Mouse (Mus musculus): ENCODE measurements at regions not wholly inside any gene's neighbourhood (a gene's known extent, or its start where the extent isn't known, plus 50 kb on each side); places are given as distances from the start of the nearest gene placed in this dataset.
"Not testable (repeated sequence)": the region's sequence is repeated elsewhere in the genome, so short reads cannot be mapped to it uniquely, and the experiment has no call there.

DNA sequence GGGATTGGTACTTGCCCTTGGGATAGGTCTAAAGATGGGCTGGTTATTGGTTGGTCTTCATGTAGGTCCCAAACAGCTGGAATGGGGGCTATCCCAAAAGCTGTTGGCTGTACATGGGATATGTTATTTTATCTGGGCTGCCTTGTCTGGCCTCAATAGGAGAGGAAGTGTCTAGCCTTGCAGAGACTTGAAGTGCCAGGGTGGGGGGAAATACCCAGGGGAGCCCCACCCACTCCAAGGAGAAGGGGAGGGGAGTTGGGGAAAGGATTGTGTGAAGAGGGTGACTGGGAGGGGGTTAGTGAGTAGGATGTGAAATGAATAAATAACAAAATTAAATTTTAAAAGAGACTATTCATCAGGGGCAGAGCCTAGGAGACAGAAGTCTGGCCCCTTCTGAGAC, 70.2 kb upstream of the Gm15319 start:
- not testable (repeated sequence) for TF ChIP-seq MAFK (IDR thresholded peaks at IDR 0.05; ENCODE audit: insufficient read depth, low read depth, low read length); ZC3H11A (IDR thresholded peaks at IDR 0.05; ENCODE audit: borderline replicate concordance, low read depth, low read length); CHD2 (IDR thresholded peaks at IDR 0.05; ENCODE audit: low read depth, low read length); HCFC1 (IDR thresholded peaks at IDR 0.05; ENCODE audit: borderline replicate concordance, insufficient read depth, low read length); ZNF384 (IDR thresholded peaks at IDR 0.05; ENCODE audit: low read depth, low read length)

Measured in ES-E14 (cell line).